Mouse (Mus musculus) cerebellum, adult 11 months (tissue): ENCODE results near the gene Racgap1.

Experiments used
- DNase-seq: peaks from one replicate; pipeline ENCODE4 v3.0.0; 2022

The Racgap1 gene

DNA sequence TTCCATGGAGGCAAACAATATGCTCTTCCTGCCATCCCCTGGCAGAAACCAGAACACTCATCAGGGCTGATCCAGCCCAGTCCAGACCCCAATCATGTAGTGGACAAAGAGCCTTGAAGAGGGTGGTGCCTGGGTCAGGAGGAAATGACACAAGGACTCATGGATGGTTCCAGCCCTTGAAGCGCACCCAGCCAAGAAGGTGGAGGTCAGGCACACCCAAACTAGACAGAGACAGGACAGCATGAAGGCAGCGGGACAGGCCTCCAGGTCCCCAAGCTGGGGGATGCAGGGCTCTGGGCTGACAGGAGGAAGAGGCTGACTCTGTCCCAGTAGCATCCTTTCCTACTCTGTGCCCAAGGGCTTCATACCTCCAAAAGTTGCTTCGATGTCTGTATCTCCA, 64.9 kb downstream of the Racgap1 start:
- no peak for DNase-seq

DNA sequence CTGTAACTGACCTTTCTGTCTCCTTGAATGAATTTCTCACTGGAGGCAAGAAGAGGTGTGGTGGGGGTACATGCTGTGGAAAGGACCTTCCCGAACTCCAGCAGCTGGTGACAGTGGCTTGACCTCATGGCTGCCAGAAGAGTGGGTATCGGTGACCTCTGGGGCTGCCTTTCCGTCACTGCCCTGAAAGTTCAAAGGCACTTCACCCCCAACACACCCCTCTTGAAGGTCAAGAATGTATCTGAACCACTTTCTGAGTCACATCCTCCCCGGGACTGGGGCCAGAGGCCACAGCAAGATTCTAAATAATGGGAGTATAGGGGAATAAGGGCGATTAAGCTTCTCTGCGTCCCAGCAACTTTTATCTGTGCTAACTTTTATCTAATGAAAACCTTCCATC, 65.7 kb downstream of the Racgap1 start:
- DNase-seq: no peak

- DNase-seq: no peak
Measured at GRCm38 (mm10) chr15:99584407-99585202, 66.9 kb downstream of the Racgap1 start.

GRCm38 (mm10) chr15:99583463-99584344, 67.8 kb downstream of the Racgap1 start:
- peak; percentile 37 for DNase-seq

DNA sequence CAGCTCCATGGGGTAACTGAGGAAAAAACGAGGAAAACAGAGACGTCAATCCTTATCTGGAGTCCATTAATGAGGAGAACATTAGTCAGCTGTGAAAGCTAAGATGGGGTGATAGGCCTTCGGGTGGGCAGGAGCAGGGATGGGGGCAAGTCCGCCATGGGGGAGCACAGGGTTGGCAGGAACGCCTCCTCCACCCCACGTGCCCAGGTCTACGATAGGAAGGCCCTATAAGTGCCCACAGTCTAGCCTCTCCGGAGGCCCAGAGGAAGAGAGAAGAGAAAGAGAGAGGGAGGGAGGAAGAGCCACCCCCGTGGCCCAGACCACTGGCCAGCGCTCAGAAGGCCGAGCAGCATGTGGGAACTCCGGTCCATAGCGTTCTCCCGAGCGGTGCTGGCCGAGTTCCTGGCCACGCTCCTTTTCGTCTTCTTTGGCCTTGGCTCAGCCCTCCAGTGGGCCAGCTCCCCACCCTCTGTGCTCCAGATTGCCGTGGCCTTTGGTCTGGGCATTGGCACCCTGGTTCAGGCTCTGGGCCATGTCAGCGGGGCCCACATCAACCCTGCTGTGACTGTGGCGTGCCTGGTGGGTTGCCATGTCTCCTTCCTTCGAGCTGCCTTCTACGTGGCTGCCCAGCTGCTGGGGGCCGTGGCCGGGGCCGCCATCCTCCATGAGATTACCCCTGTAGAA, 72.5 kb downstream of the Racgap1 start, which contains the start of gene Aqp2:
TSS of gene Aqp2 (plus strand) at position 254 of the 684 bp plus-strand sequence.
- DNase-seq: no peak
